Mouse (Mus musculus) inflammation-experienced regulatory T-cells (primary cell): ENCODE results near the gene Folr1. TPM values are rescaled to one million over a fixed set of nuclear protein-coding genes. Genes with fewer than 3 reads are reported as not detected.

Experiments used
- polyA plus RNA-seq, 2 experiments: library from polyadenylated mRNA; unstranded; fragments of 100-300 nt; shearing (Covaris generic); gene quantifications; one replicate each; pipeline ENCODE4 v1.2.1; 2017

Gene Folr1
- 1 to 10 TPM in 1 of 2 experiments, under 1 TPM in 1; 0.60 to 3.7 TPM for polyA plus RNA-seq

DNA sequence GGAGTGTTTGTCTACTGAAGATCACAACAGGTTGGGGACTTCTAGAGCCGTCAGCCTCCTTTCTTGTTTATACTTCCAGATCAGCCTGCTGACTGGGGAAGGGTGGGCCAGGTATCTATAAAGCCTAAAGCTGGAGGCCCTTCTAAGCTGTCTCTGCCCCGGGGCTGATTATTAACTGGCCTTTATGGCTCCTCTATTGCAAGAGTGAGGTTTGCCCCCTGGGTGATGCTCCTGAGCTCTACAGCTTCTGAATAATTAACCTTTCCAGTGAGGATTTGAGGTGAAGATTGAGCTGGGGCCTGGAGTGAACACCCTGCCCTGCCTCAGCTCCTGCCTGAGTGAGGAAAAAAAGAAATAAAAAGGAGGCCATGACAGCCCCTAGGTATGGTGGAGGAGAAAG is at the start of gene Folr1:
Gene Folr1 (minus strand): TSS at position 160 of the 400 bp plus-strand sequence.

DNA sequence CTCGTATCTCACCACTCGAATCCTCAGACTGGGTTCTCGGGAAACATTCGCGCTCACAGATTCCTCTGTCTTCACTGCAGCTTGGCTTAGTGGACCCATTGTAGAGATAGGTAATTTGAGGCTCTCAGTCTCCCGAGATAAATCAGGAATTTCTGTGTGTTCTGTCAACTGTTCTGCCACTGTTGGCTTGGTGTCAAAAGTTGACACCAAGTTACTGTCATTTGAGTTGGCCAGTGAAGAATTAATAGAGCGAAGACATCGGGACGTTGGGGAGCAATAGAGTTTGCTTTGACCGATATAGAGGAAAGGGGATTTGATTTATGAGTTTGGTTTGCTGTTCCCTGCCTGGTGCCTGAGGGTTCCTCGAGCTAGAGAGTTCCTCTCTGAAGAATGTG is 35.7 kb upstream of the Folr1 start, which contains the start of gene Tomt:
Gene Tomt (minus strand): TSS at position 73 of the 395 bp plus-strand sequence.

DNA sequence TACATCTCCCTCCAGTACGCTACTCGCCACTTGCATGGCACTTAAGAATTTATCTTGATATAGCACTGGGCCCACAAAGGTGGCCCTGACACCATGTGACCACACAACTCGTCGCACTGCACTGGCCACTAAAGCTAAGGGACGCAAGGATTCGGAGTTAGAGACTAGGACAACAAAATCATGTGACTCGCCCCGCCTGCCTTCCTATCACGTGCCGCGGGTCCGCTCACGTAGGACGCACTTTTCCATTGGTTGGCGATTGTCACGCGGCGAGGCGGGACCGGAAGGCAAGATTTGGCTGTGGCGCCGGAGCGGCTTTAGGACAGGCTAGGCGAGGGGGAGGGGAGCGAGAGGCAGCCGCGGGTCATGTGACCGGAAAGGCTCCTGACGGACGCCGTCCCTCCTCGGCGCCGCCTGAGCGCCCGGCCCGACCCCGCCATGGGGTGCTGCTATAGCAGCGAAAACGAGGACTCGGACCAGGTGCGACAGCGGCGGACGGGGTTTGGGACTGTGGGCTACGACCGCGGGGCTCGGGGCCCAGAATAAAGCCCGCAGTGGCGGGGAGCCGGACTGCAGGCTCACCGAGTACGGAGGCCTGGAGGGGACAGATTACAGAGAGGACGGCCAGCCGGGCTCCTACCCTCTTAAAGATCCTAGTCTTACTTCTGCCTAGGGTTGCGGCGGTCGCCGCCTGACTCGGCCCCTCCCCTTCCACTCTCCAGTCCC is 35.1 kb upstream of the Folr1 start, which contains the start of gene Lamtor1:
Gene Lamtor1 (plus strand): TSS at position 344 of the 726 bp plus-strand sequence.

DNA sequence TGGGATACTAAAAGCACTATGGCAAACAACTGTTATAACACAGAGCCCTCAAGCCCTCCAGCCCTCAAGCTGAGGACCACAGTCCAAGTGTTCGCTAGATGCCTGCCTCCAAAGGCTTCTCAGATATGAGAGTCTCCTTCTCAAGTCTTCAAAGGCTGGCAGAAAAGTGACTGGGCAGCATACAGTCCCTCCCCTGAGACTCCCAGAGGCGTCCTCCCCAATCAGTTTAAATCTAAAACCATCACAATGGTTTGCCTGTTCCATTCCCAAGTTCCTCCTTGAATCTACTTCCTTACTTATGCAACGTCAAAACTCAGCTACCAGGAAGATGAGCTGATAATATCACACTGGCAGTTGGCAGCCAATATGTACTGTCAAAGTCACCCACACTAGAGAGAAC is 7.2 kb downstream of the Folr1 start, which contains the start of gene Anapc15:
Gene Anapc15 (plus strand): TSS at position 301 of the 400 bp plus-strand sequence.

DNA sequence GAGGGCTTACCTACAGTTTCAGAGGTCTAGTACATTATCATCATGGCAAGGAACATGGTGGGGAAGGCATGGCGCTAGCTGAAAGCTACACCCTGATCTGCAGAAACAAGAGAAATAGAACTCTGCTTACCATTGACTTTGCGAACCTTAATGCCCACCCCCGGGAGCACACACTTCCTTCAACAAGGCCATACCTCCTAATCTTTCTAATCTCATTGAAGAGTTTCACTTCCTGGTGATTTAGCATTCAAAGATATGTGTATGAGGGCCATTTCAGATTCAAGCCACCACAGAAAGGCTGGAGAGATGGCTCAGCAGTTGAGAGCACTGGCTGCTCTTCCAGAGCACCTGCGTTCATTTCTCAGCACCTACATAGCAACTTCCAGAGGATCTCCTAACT is 13.5 kb downstream of the Folr1 start, which contains the start of gene Folr2:
Gene Folr2 (minus strand): TSS at position 101 of the 400 bp plus-strand sequence.

DNA sequence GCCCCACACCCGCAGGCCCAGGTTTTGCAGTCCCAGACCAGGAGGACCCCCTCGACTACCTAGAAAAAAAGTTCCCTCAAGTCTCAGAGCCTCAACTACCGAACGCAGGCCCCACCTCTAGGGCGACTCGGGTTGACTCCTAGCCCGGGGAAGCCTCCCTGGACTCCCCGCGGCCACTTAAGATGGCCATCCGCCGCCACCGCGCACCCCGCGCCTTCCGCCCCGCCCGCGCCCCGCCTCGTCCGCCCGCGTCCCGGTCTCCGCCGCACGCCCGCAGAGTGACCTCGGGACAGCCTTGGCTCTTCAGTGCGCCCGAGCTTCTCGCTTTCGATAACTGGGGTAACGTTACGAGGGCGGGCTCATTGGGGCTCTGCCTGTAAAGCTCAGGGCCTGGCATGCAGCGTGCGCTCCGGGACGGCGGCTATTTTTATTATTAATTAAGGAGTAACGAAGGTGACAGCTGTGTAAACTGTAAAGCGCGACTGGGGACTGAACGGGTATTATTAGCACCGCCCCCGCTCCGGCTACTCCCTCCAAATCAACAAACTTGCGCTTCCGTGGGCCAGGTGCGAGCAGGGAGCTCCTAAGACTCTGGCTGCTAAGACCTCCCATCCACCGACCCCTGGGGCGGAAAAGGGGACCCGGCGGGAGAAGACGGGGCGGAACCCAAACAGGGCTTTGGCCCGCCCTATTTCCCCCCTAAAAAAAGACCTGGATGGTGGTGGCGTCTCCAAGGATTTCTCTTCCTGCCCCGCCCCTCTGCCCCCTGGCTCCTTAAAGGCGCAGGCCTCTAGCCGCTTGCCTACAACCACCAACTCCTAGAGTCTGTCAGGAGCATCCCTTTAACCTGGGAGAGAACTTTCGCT is 32.7 kb downstream of the Folr1 start, which contains the start of gene Inppl1:
Gene Inppl1 (minus strand): TSS at position 624 of the 866 bp plus-strand sequence.

DNA sequence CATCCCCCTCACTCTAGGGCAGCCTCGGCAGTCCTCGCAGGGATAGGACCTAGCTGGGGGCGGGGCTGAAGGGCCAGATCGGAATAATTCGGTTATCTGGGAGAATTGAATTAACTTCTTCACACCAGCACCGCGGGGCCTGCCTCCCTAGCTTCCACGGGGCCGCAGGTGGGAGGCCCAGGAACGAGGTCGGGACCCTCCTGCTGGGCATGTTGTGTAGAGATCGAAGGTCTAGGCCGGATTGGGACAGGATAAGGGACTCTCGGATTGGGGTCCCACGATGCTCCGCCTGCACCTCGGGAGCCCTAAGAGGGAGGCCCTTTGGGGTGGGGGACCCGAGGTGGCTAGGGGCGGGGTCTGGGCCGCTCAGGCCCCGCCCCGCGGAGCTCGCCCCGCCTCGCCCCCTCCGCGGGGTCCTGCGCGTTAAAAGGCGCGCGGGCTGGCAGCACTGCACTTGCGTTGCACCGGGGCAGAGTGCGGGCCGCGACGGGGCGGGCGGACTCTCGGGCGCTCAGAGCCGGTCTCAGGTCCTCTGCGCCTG is 52.7 kb downstream of the Folr1 start, which contains the start of gene Phox2a:
Gene Phox2a (plus strand): TSS at position 453 of the 541 bp plus-strand sequence.

Other genes with a start within 250 kb of the Folr1 start
- 10 to 100 TPM; 20.4 to 23.3 TPM for gene Clpb, start 207.2 kb downstream of the Folr1 start, polyA plus RNA-seq
- not detected for gene Phox2a, start 52.5 kb downstream of the Folr1 start, polyA plus RNA-seq
- 10 to 100 TPM in 1 of 2 experiments, 1 to 10 TPM in 1; 9.8 to 13.9 TPM for gene Inppl1, start 32.6 kb downstream of the Folr1 start, polyA plus RNA-seq
- gene Folr2, start 13.6 kb downstream of the Folr1 start, polyA plus RNA-seq = not detected
- gene Anapc15, start 7.1 kb downstream of the Folr1 start, polyA plus RNA-seq = 10 to 100 TPM; 32.1 to 42.4 TPM
- 100 to 1,000 TPM; 113 to 148 TPM for gene Lamtor1, start 35.1 kb upstream of the Folr1 start, polyA plus RNA-seq
- gene Tomt, start 35.6 kb upstream of the Folr1 start, polyA plus RNA-seq = under 1 TPM; 0.18 to 0.76 TPM
- 1 to 10 TPM; 1.5 to 5.2 TPM for gene Lrrc51, start 63.1 kb upstream of the Folr1 start, polyA plus RNA-seq
- gene Numa1, start 63.3 kb upstream of the Folr1 start, polyA plus RNA-seq = 100 to 1,000 TPM; 142 to 171 TPM
- gene Il18bp, start 147.9 kb upstream of the Folr1 start, polyA plus RNA-seq = 1 to 10 TPM; 6.1 to 7.1 TPM
- gene Rnf121, start 194.7 kb upstream of the Folr1 start, polyA plus RNA-seq = 10 to 100 TPM; 15.5 to 24.8 TPM
- 10 to 100 TPM; 21.7 to 32.6 TPM for gene Xndc1, start 194.7 kb upstream of the Folr1 start, polyA plus RNA-seq
- 1 to 10 TPM; 1.1 to 1.4 TPM for gene Xntrpc, start 194.9 kb upstream of the Folr1 start, polyA plus RNA-seq
- not detected for gene Trpc2, start 212.3 kb upstream of the Folr1 start, polyA plus RNA-seq
- gene Art1, start 231.0 kb upstream of the Folr1 start, polyA plus RNA-seq = under 1 TPM; 0.24 to 0.78 TPM
- 1 to 10 TPM; 1.3 to 5.0 TPM for gene Art5, start 238.7 kb upstream of the Folr1 start, polyA plus RNA-seq
- gene Chrna10, start 246.0 kb upstream of the Folr1 start, polyA plus RNA-seq = under 1 TPM; 0.27 to 0.29 TPM